Mouse (Mus musculus): ENCODE results near the gene Med4. TPM values are rescaled to one million over a fixed set of nuclear protein-coding genes. Genes with fewer than 3 reads are reported as not detected.
"Not testable (repeated sequence)": the region's sequence is repeated elsewhere in the genome, so short reads cannot be mapped to it uniquely, and the experiment has no call there.

The Med4 gene
- total and polyA plus RNA-seq, 2 experiments from 2014 or later = 17.4 to 36.1 TPM

- Histone ChIP-seq H3K4me1 (ENCODE audit: control insufficient read depth, insufficient read depth) (peaks cover 13% of the 10 kb centered on the region; the same call in 1 of the 2 replicates), H3K4me2 (ENCODE audit: low read depth, low read length) (peak overlapping the region; percentile 12; the same call in 1 of the 2 replicates), H3K36me3 (replicated peaks; ENCODE audit: control insufficient read depth, insufficient read depth, low read length) (peaks cover 8% of the 10 kb centered on the region), H3K9ac (replicated peaks; ENCODE audit: low read depth, low read length) (no peak overlapping the region), H3K4me3 (ENCODE audit: low read depth, low read length) (no peak overlapping the region), H3K9me3 (replicated peaks; ENCODE audit: control insufficient read depth, low read length) (no peaks in the 10 kb centered on the region), H3K27ac (ENCODE audit: low read depth) (no peak overlapping the region), H3K27me3 (ENCODE audit: control insufficient read depth, insufficient read depth, low read length) (no peaks in the 10 kb centered on the region)
- WGBS = 44% methylated on average over 11 of the region's 11 CpGs
- ATAC-seq (ENCODE audit: insufficient read depth, low read depth) (no peak), DNase-seq (ENCODE audit: low spot score) (no peak)
- no peak for TF ChIP-seq EP300 (IDR thresholded peaks at IDR 0.05; ENCODE audit: low read depth)
- no peak for TF ChIP-seq CTCF (IDR thresholded peaks at IDR 0.05; ENCODE audit: low read depth)
Observed at GRCm38 (mm10) chr14:73507702-73508376, 2.0 kb upstream of the Med4 start.

GRCm38 (mm10) chr14:73508630-73509395 lies 1.0 kb upstream of the Med4 start:
- no peaks in the 10 kb centered on the region for H3K27me3 ChIP-seq (ENCODE audit: control insufficient read depth, insufficient read depth, low read length)
- H3K4me3 ChIP-seq (ENCODE audit: low read depth, low read length) = no peak overlapping the region
- H3K9ac ChIP-seq (replicated peaks; ENCODE audit: low read depth, low read length) = no peak overlapping the region
- peaks cover 8% of the 10 kb centered on the region for H3K36me3 ChIP-seq (replicated peaks; ENCODE audit: control insufficient read depth, insufficient read depth, low read length)
- 83% methylated on average over 6 of the region's 6 CpGs for WGBS
- no peak overlapping the region for H3K4me2 ChIP-seq (ENCODE audit: low read depth, low read length)
- TF ChIP-seq EP300 (IDR thresholded peaks at IDR 0.05; ENCODE audit: low read depth) (no peak), CTCF (IDR thresholded peaks at IDR 0.05; ENCODE audit: low read depth) (no peak)
- ATAC-seq (ENCODE audit: insufficient read depth, low read depth) (no peak), DNase-seq (ENCODE audit: low spot score) (no peak)
- H3K27ac ChIP-seq (ENCODE audit: low read depth) = no peak overlapping the region
- no peaks in the 10 kb centered on the region for H3K9me3 ChIP-seq (replicated peaks; ENCODE audit: control insufficient read depth, low read length)
- H3K4me1 ChIP-seq (ENCODE audit: control insufficient read depth, insufficient read depth) = peaks cover 8% of the 10 kb centered on the region; the same call in 1 of the 2 replicates

GRCm38 (mm10) chr14:73524136-73524535 lies 14.3 kb downstream of the Med4 start:
- peak overlapping the region; percentile 52; the same call in 1 of the 2 replicates for H3K4me2 ChIP-seq (ENCODE audit: low read depth, low read length)
- H3K4me1 ChIP-seq (ENCODE audit: control insufficient read depth, insufficient read depth) = no peaks in the 10 kb centered on the region
- no peak for TF ChIP-seq EP300 (IDR thresholded peaks at IDR 0.05; ENCODE audit: low read depth)
- no peak for TF ChIP-seq CTCF (IDR thresholded peaks at IDR 0.05; ENCODE audit: low read depth)
- no peak overlapping the region for H3K27ac ChIP-seq (ENCODE audit: low read depth)
- ATAC-seq (ENCODE audit: insufficient read depth, low read depth) (no peak), DNase-seq (ENCODE audit: low spot score) (no peak)
- WGBS = 65% methylated on average over 3 of the region's 3 CpGs
- no peak overlapping the region for H3K9ac ChIP-seq (replicated peaks; ENCODE audit: low read depth, low read length)
- no peaks in the 10 kb centered on the region for H3K9me3 ChIP-seq (replicated peaks; ENCODE audit: control insufficient read depth, low read length)
- no peaks in the 10 kb centered on the region for H3K27me3 ChIP-seq (ENCODE audit: control insufficient read depth, insufficient read depth, low read length)
- no peaks in the 10 kb centered on the region for H3K36me3 ChIP-seq (replicated peaks; ENCODE audit: control insufficient read depth, insufficient read depth, low read length)
- H3K4me3 ChIP-seq (ENCODE audit: low read depth, low read length) = peak overlapping the region; percentile 66

- Histone ChIP-seq H3K27ac (ENCODE audit: low read depth) (peak within 1 kb of the TSS; percentile 91), H3K4me1 (ENCODE audit: control insufficient read depth, insufficient read depth) (no peaks in the 10 kb centered on the region), H3K9ac (replicated peaks; ENCODE audit: low read depth, low read length) (peak within 1 kb of the TSS; percentile 68), H3K27me3 (ENCODE audit: control insufficient read depth, insufficient read depth, low read length) (no peaks in the 10 kb centered on the region), H3K36me3 (replicated peaks; ENCODE audit: control insufficient read depth, insufficient read depth, low read length) (no peaks in the 10 kb centered on the region), H3K4me2 (ENCODE audit: low read depth, low read length) (peak within 1 kb of the TSS; percentile 52), H3K4me3 (ENCODE audit: low read depth, low read length) (peak within 1 kb of the TSS; percentile 66), H3K9me3 (replicated peaks; ENCODE audit: control insufficient read depth, low read length) (no peaks in the 10 kb centered on the region)
- peak; percentile 94 for DNase-seq (ENCODE audit: low spot score)
- TF ChIP-seq EP300 (IDR thresholded peaks at IDR 0.05; ENCODE audit: low read depth) (0 out of 2 replicates have a peak, but pooled peaks have one; percentile 54), CTCF (IDR thresholded peaks at IDR 0.05; ENCODE audit: low read depth) (peak; percentile 100)
- WGBS = 3% methylated on average over 41 of the region's 41 CpGs
- ATAC-seq (ENCODE audit: insufficient read depth, low read depth) = peak; percentile 99
Observed at GRCm38 (mm10) chr14:73524766-73525448, 15.1 kb downstream of the Med4 start, which contains the start of gene Sucla2. Gene Sucla2, plus strand, starts transcription at chr14:73525319.

GRCm38 (mm10) chr14:73528661-73529060 lies 18.8 kb downstream of the Med4 start:
- WGBS = 76% methylated on average over 3 of the region's 3 CpGs
- H3K27me3 ChIP-seq (ENCODE audit: control insufficient read depth, insufficient read depth, low read length) = not testable (repeated sequence)

More at GRCm38 (mm10) chr14:73528661-73529060, 18.8 kb downstream of the Med4 start:
- not testable (repeated sequence) for DNase-seq (ENCODE audit: low spot score); H3K27ac ChIP-seq (ENCODE audit: low read depth); H3K36me3 ChIP-seq (replicated peaks; ENCODE audit: control insufficient read depth, insufficient read depth, low read length); H3K9ac ChIP-seq (replicated peaks; ENCODE audit: low read depth, low read length); H3K4me3 ChIP-seq (ENCODE audit: low read depth, low read length); H3K9me3 ChIP-seq (replicated peaks; ENCODE audit: control insufficient read depth, low read length); H3K4me1 ChIP-seq (ENCODE audit: control insufficient read depth, insufficient read depth); ATAC-seq (ENCODE audit: insufficient read depth, low read depth); H3K4me2 ChIP-seq (ENCODE audit: low read depth, low read length)
